Mouse (Mus musculus): Measurements from ENCODE around the gene Abraxas2.

DNA sequence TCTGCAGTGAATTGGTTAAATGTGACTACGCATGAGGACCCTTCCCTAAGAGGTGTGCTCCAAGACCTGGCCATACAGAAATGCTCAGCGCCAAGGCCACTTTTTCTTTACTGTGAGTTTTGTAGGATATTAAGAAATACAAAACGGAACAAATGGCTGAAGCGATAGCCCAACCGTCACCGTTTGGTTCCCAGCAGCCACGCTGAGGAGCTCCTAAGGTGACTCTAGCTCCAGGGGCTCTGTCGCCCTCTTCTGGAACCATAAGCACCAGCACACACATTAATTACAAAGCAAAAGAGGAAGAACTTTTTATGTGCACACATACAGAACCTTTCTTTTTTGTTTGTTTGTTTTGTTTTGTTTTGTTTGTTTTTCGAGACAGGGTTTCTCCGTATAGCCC is 38.2 kb downstream of the Abraxas2 start:
- no peak for TF ChIP-seq CTCF (IDR thresholded peaks at IDR 0.05; ENCODE audit: extremely low read depth, insufficient read depth, insufficient read length, insufficient replicate concordance)
- no peak for TF ChIP-seq POLR2A (IDR thresholded peaks at IDR 0.05; ENCODE audit: low read depth, low read length)

All from spleen, adult 2 months (tissue).